Comparison of ENCODE assay signal across 8 mouse cellular contexts in the genomic region with DNA sequence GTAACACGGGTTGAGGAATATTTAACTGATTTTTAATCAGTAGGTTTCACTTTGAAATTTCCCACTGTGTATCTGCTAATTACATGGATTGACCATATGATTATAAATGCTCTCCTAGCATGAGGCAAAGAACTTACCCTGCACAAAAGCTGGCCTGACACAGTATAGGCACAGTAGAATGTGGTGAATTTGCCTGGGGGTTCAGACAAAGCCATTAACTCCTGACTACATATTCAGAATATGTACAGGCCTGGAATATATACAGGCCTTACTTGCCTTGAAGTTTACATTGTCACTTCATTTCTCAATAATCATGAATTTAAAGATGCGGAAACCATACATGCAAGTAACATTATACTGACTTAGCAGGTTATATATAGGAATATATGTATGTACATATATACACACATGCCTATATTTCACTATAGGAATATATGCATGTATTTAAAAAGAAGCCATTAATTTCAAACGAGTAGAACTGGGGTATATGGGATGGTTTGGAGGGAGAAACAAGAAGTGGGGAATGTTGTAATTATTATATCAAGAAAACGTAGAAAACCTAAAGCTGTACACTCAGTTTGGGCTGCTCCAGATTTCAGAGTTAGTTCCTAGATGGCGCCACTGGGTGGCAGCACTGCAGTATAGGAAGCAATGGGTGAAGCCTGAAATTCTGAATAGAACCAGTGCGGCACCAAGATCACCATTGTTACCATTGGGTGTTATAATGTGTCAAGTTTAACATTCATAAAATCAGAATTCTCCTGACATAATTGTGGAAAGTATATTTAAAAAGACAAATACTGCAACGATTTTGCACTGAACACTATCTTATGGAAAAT.
A peak's percentile ranks its signal among the peaks of the same experiment; 100 is the strongest.
DNase-seq lines count a peak whose midpoint lies in the region; ATAC-seq and TF ChIP-seq lines count a peak whose summit lies in the region.
"Had no signal": no experiment of that assay in that cellular context is flagged by ENCODE, and none has a peak within 500 bp of the region (broad histone marks: within the 10 kb centered on the region; RNA-seq: fewer than 3 reads in every experiment).

No protein-coding gene starts in this region.

- no peak overlapping the region for H3K4me3 ChIP-seq in forebrain, embryonic 16.5 days (replicated peaks; ENCODE audit: low read length)
- H3K4me3 ChIP-seq in hindbrain, postnatal 0 days (ENCODE audit: low read length), result no peak overlapping the region
- H3K4me3 ChIP-seq: liver, embryonic 15.5 days had no signal

- H3K36me3 ChIP-seq in forebrain, embryonic 16.5 days (ENCODE audit: control insufficient read depth, insufficient read depth), result no peaks in the 10 kb centered on the region
- H3K36me3 ChIP-seq in hindbrain, postnatal 0 days (ENCODE audit: insufficient read depth, low read length), result no peaks in the 10 kb centered on the region
- H3K36me3 ChIP-seq: liver, embryonic 15.5 days had no signal

- WGBS in forebrain, embryonic 16.5 days, result 40% methylated on average over 7 of the region's 7 CpGs
- WGBS in hindbrain, postnatal 0 days, result 39% methylated on average over 7 of the region's 7 CpGs

- no peaks in the 10 kb centered on the region for H3K4me1 ChIP-seq in forebrain, embryonic 16.5 days (replicated peaks; ENCODE audit: control insufficient read depth, insufficient read depth, low read length)
- no peaks in the 10 kb centered on the region for H3K4me1 ChIP-seq in hindbrain, postnatal 0 days (ENCODE audit: insufficient read depth, low read length)
- H3K4me1 ChIP-seq: liver, embryonic 15.5 days had no signal

- no peak overlapping the region for H3K27ac ChIP-seq in forebrain, embryonic 16.5 days (ENCODE audit: low read length)
- H3K27ac ChIP-seq in hindbrain, postnatal 0 days, result no peak overlapping the region
- H3K27ac ChIP-seq: liver, embryonic 15.5 days had no signal

- H3K9me3 ChIP-seq in forebrain, embryonic 16.5 days (ENCODE audit: control insufficient read depth, low read length), result no peaks in the 10 kb centered on the region
- H3K9me3 ChIP-seq in hindbrain, postnatal 0 days (ENCODE audit: low read length), result no peaks in the 10 kb centered on the region
- H3K9me3 ChIP-seq: liver, embryonic 15.5 days had no signal

- no peak overlapping the region for H3K4me2 ChIP-seq in forebrain, embryonic 16.5 days (ENCODE audit: low read length)
- H3K4me2 ChIP-seq in hindbrain, postnatal 0 days (ENCODE audit: low read depth, low read length), result no peak overlapping the region
- H3K4me2 ChIP-seq: liver, embryonic 15.5 days had no signal

- peak; percentile 86 for TF ChIP-seq CTCF in hindbrain, postnatal 0 days (IDR thresholded peaks at IDR 0.05; ENCODE audit: low read depth)

- DNase-seq in NIH3T3 (ENCODE audit: low read depth), result peak; percentile 90
- DNase-seq in hindbrain, postnatal 0 days (ENCODE audit: low spot score), result peak; percentile 85
- DNase-seq in layer of hippocampus, postnatal 25 days (ENCODE audit: extremely low spot score in 1 of 2, low spot score in 1 of 2), result peak; percentile 38 to 77
- peak; percentile 70 for DNase-seq in right cerebral cortex, postnatal 25 days

- H3K27me3 ChIP-seq in forebrain, embryonic 16.5 days (replicated peaks; ENCODE audit: control insufficient read depth, insufficient read depth, low read length), result no peaks in the 10 kb centered on the region
- H3K27me3 ChIP-seq in hindbrain, postnatal 0 days (ENCODE audit: insufficient read depth, low read length), result no peaks in the 10 kb centered on the region
- H3K27me3 ChIP-seq: liver, embryonic 15.5 days had no signal

- no peak overlapping the region for H3K9ac ChIP-seq in forebrain, embryonic 16.5 days (replicated peaks; ENCODE audit: low read depth, low read length)
- no peak overlapping the region for H3K9ac ChIP-seq in hindbrain, postnatal 0 days (replicated peaks; ENCODE audit: low read length)
- H3K9ac ChIP-seq: liver, embryonic 15.5 days had no signal

- peak; percentile 85 for ATAC-seq in cerebellum, adult (ENCODE audit: insufficient number of reproducible peaks, low FRiP score, low TSS enrichment)
- peak; percentile 76 for ATAC-seq in forebrain, embryonic 16.5 days
- ATAC-seq in hindbrain, postnatal 0 days, result peak; percentile 84
- ATAC-seq in megakaryocyte-erythroid progenitor cell, adult 5-6 weeks (replicated peaks; ENCODE audit: low FRiP score, low TSS enrichment, poor library complexity, severe bottlenecking), result peak; percentile 99
